Mouse (Mus musculus) hindbrain, embryonic 10.5 days (tissue): ENCODE results near the gene Capn12. TPM values are rescaled to one million over a fixed set of nuclear protein-coding genes. Genes with fewer than 3 reads are reported as not detected.

Experiments
- DNase-seq: peaks from one replicate; pipeline ENCODE4 v3.0.0-alpha.2; 2017; ENCODE audit warnings: low spot score
- H3K27ac ChIP-seq: fragments of 300-500 bp; sonication (generic); 2 replicates; pipeline ENCODE4 v1.5.1; 2016; ENCODE audit warnings: mild to moderate bottlenecking, moderate library complexity
- H3K27me3 ChIP-seq: fragments of 300-500 bp; sonication (generic); 2 replicates; pipeline ENCODE4 v1.6.1; 2016; ENCODE audit warnings: mild to moderate bottlenecking; ENCODE audit not compliant: poor library complexity, insufficient read depth, severe bottlenecking
- H3K36me3 ChIP-seq: fragments of 300-500 bp; sonication (generic); 2 replicates; pipeline ENCODE4 v1.6.1; 2016; ENCODE audit warnings: mild to moderate bottlenecking, moderate library complexity
- H3K4me1 ChIP-seq: fragments of 300-500 bp; sonication (generic); replicated peaks from 2 replicates; pipeline ENCODE4 v1.6.1; 2016; ENCODE audit warnings: mild to moderate bottlenecking
- H3K4me3 ChIP-seq: fragments of 300-500 bp; sonication (generic); 2 replicates; pipeline ENCODE4 v1.5.1; 2016; ENCODE audit warnings: mild to moderate bottlenecking, moderate library complexity
- H3K9me3 ChIP-seq: fragments of 300-500 bp; sonication (generic); 2 replicates; pipeline ENCODE4 v1.6.1; 2016; ENCODE audit warnings: mild to moderate bottlenecking, moderate library complexity
- WGBS: fragments of 180-500 bp; shearing (Covaris S2); methylation state at CpG from one replicate; pipeline ENCODE4 v1.1.7; 2016; 5-methylcytosine and 5-hydroxymethylcytosine counted together
- polyA plus RNA-seq: library from polyadenylated mRNA; unstranded; fragments of >200 nt; fragmentation: Nextera tagmentation; extraction: Ambion mirVana; gene quantifications from 2 replicates; pipeline ENCODE4 v1.2.1, GENCODE M21; 2016

Capn12 gene
- polyA plus RNA-seq, 1 experiment from 2014 or later = not detected

- H3K9me3 ChIP-seq = no peaks in the 10 kb centered on the region
- no peaks in the 10 kb centered on the region for H3K27me3 ChIP-seq
- no peak overlapping the region for H3K4me3 ChIP-seq
- H3K4me1 ChIP-seq = peaks cover 79% of the 10 kb centered on the region
- DNase-seq = no peak
- 75% methylated on average over 2 of the region's 2 CpGs for WGBS
- peak overlapping the region; percentile 83; the same call in 1 of the 2 replicates for H3K27ac ChIP-seq
- peaks cover 26% of the 10 kb centered on the region for H3K36me3 ChIP-seq
Measured at GRCm38 (mm10) chr7:28926172-28926571, 45.0 kb downstream of the Capn12 start.

- no peak for DNase-seq
- H3K36me3 ChIP-seq = peaks cover 29% of the 10 kb centered on the region
- no peak overlapping the region for H3K4me3 ChIP-seq
- H3K27ac ChIP-seq = peak overlapping the region; percentile 53; the same call in 1 of the 2 replicates
- WGBS = 80% methylated on average over 3 of the region's 3 CpGs
- H3K9me3 ChIP-seq = no peaks in the 10 kb centered on the region
- H3K27me3 ChIP-seq = no peaks in the 10 kb centered on the region
- peaks cover 64% of the 10 kb centered on the region for H3K4me1 ChIP-seq
Measured at GRCm38 (mm10) chr7:28929381-28929780, 48.2 kb downstream of the Capn12 start.

GRCm38 (mm10) chr7:28930320-28931031, 49.3 kb downstream of the Capn12 start:
- Histone ChIP-seq H3K27ac (peak overlapping the region; percentile 16; the same call in 1 of the 2 replicates), H3K4me3 (no peak overlapping the region), H3K4me1 (peaks cover 61% of the 10 kb centered on the region), H3K36me3 (peaks cover 36% of the 10 kb centered on the region), H3K9me3 (no peaks in the 10 kb centered on the region), H3K27me3 (no peaks in the 10 kb centered on the region)
- DNase-seq = no peak
- 61% methylated on average over 5 of the region's 5 CpGs for WGBS

GRCm38 (mm10) chr7:28931032-28931694, 49.9 kb downstream of the Capn12 start:
- WGBS = 89% methylated on average over 7 of the region's 7 CpGs
- peaks cover 42% of the 10 kb centered on the region for H3K36me3 ChIP-seq
- peak overlapping the region; percentile 16; the same call in 1 of the 2 replicates for H3K27ac ChIP-seq
- H3K4me3 ChIP-seq = no peak overlapping the region
- DNase-seq = no peak
- H3K27me3 ChIP-seq = no peaks in the 10 kb centered on the region
- H3K4me1 ChIP-seq = peaks cover 57% of the 10 kb centered on the region
- H3K9me3 ChIP-seq = no peaks in the 10 kb centered on the region

DNA sequence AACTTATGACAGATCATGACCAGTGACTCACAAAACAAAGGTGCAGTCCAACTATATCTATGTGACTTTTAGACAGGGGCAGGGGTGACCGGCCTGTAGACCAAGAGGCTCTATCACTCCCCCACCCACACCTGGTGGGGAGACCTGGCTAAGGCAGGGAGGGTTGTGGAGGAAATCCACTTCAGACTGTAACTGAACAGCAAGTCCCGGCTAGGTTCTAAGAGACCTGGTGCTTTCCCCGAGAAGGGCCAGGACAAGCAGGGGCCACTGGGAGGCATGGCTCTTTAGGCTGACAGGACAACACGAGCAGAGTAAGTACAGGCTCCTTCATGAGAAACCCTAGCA, 50.4 kb downstream of the Capn12 start:
- H3K4me1 ChIP-seq = peaks cover 59% of the 10 kb centered on the region
- no peaks in the 10 kb centered on the region for H3K27me3 ChIP-seq
- no peak overlapping the region for H3K27ac ChIP-seq
- no peak for DNase-seq
- H3K36me3 ChIP-seq = peaks cover 46% of the 10 kb centered on the region
- no peak overlapping the region for H3K4me3 ChIP-seq
- H3K9me3 ChIP-seq = no peaks in the 10 kb centered on the region
- 85% methylated on average over 4 of the region's 4 CpGs for WGBS

DNA sequence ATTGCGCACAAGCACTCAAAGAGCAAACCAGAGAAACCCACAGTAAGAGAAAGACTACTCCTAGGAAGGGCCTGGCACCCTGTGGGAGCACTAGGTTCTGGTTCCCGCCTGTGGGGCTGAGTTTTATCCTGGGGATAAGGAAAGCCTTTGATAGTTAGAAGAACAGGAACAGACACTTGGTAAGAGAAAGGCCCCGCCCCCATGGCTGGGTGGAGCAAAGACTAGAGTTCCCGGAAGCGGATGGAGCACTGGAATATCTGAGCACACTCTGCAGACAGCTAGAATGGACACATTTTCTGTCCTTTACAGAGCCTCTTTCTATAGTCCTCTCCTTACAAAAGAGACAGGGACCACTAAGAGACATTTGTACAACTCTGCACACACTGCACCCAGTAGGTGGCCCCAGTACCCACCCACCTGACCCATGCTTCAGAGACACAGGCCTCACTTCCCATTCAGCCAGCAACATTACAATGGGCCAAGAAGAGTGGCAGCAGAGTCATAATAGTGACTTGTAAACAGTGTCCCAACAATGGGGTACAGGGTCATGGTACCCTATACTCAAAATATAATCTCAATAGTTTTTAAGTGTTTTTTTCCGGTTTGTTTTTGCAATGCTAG, 51.3 kb downstream of the Capn12 start:
- Histone ChIP-seq H3K27ac (no peak overlapping the region), H3K4me1 (peaks cover 68% of the 10 kb centered on the region), H3K36me3 (peaks cover 50% of the 10 kb centered on the region), H3K4me3 (no peak overlapping the region), H3K9me3 (no peaks in the 10 kb centered on the region), H3K27me3 (no peaks in the 10 kb centered on the region)
- no peak for DNase-seq
- 83% methylated on average over 6 of the region's 6 CpGs for WGBS

- Histone ChIP-seq H3K9me3 (no peaks in the 10 kb centered on the region), H3K27me3 (no peaks in the 10 kb centered on the region), H3K36me3 (peaks cover 53% of the 10 kb centered on the region), H3K4me1 (peaks cover 67% of the 10 kb centered on the region), H3K4me3 (no peak overlapping the region), H3K27ac (no peak overlapping the region)
- whole genome bisulfite sequencing = 93% methylated on average over 2 of the region's 2 CpGs
- no peak for DNase-seq
Measured at GRCm38 (mm10) chr7:28933825-28934224, 52.6 kb downstream of the Capn12 start.

DNA sequence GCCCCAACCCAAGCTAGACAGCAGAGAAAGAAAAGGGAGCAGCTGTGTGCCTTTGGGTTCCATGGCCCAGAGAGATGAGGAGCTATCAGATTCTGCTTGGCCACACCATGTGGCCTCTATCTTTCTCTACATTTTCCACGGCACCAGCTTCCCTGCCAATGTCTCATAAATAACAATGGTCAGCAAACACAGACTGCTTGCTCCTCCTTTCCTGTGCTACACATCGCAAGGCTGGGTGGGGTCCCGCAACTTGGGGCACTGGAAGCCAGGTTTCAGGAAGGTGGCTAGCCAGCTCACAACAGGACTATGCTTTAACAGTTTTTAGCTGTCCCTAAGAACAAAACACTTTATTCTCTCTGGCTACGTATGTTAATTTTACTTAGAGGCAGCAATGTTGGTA, 55.6 kb downstream of the Capn12 start:
- H3K27me3 ChIP-seq = no peaks in the 10 kb centered on the region
- peaks cover 65% of the 10 kb centered on the region for H3K4me1 ChIP-seq
- H3K4me3 ChIP-seq = 0 out of 2 replicates have a peak overlapping the region, but pooled peaks have one; percentile 1
- no peaks in the 10 kb centered on the region for H3K9me3 ChIP-seq
- 68% methylated on average over 4 of the region's 4 CpGs for WGBS
- H3K27ac ChIP-seq = peak overlapping the region; percentile 78
- DNase-seq = no peak
- H3K36me3 ChIP-seq = peaks cover 67% of the 10 kb centered on the region

- WGBS = 59% methylated on average over 4 of the region's 4 CpGs
- peaks cover 66% of the 10 kb centered on the region for H3K4me1 ChIP-seq
Measured at GRCm38 (mm10) chr7:28938654-28939053, 57.4 kb downstream of the Capn12 start.

DNA sequence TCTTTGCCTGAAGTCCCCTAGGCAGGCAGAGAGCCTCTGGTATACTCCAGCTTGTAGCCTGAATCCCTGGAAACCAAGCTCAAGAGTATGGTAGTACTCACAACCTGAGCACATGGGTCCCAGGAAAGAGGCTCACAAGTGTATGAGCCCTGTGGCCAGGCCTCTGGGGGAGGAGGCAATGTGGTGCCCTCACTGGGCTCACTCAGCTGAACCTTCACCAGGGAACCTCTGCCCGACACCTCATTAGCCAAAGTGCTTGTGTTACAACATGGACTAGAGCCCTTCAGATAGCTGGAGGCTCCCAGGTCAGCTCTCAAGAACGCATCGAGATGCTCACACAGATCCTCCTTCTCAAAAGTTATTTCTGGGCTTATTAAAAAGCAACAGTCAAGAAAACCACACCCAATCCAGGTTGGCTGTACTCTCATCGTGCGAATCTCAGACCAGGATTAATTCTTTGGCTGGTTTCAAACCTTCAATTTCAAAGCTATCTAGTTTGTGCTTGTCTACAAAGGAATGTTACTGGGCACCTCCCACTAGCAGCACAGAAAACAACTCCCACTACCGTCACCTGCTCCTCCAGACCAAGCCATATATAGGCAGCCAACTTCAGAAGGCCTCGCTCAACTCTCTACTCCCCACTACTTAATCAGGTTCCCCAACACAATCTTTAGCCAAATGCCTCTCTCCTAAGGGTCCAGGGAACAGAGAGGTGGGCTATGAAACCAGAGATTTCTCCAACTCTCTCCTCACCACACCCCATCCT, 58.4 kb downstream of the Capn12 start:
- Histone ChIP-seq H3K4me1 (peaks cover 70% of the 10 kb centered on the region), H3K36me3 (peaks cover 64% of the 10 kb centered on the region), H3K4me3 (no peak overlapping the region), H3K27me3 (no peaks in the 10 kb centered on the region), H3K9me3 (no peaks in the 10 kb centered on the region), H3K27ac (peak overlapping the region; percentile 73)
- no peak for DNase-seq
- 88% methylated on average over 7 of the region's 7 CpGs for WGBS

More at GRCm38 (mm10) chr7:28938654-28939053, 57.4 kb downstream of the Capn12 start:
- DNase-seq = no peak
- peak overlapping the region; percentile 73 for H3K27ac ChIP-seq
- no peaks in the 10 kb centered on the region for H3K27me3 ChIP-seq
- H3K9me3 ChIP-seq = no peaks in the 10 kb centered on the region
- H3K4me3 ChIP-seq = no peak overlapping the region
- H3K36me3 ChIP-seq = peaks cover 70% of the 10 kb centered on the region

- no peaks in the 10 kb centered on the region for H3K9me3 ChIP-seq
- H3K36me3 ChIP-seq = peaks cover 50% of the 10 kb centered on the region
- no peak for DNase-seq
- no peak overlapping the region for H3K4me3 ChIP-seq
- H3K27me3 ChIP-seq = no peaks in the 10 kb centered on the region
- peaks cover 76% of the 10 kb centered on the region for H3K4me1 ChIP-seq
- H3K27ac ChIP-seq = no peak overlapping the region
- 77% methylated on average over 4 of the region's 4 CpGs for WGBS
Measured at GRCm38 (mm10) chr7:28941129-28941528, 59.9 kb downstream of the Capn12 start.

GRCm38 (mm10) chr7:28941542-28941941, 60.3 kb downstream of the Capn12 start:
- 85% methylated on average over 4 of the region's 4 CpGs for WGBS
- Histone ChIP-seq H3K27ac (no peak overlapping the region), H3K9me3 (no peaks in the 10 kb centered on the region)

More at GRCm38 (mm10) chr7:28941542-28941941, 60.3 kb downstream of the Capn12 start:
- DNase-seq = no peak
- Histone ChIP-seq H3K36me3 (peaks cover 46% of the 10 kb centered on the region), H3K4me1 (peaks cover 76% of the 10 kb centered on the region), H3K27me3 (no peaks in the 10 kb centered on the region), H3K4me3 (no peak overlapping the region)
